Comparison of ENCODE assay signal across 9 mouse cellular contexts in genomic region chr14:34363490-34364253, GRCm38 (mm10). TPM values are rescaled to one million over a fixed set of nuclear protein-coding genes. Genes with fewer than 3 reads are reported as not detected.
DNase-seq lines count a peak whose midpoint lies in the region; ATAC-seq and TF ChIP-seq lines count a peak whose summit lies in the region.
"Had no signal": no experiment of that assay in that cellular context is flagged by ENCODE, and none has a peak within 500 bp of the region (broad histone marks: within the 10 kb centered on the region; RNA-seq: fewer than 3 reads in every experiment).

No protein-coding gene starts in this region.

- peak; percentile 72 for TF ChIP-seq POLR2A in heart, adult 2 months (IDR thresholded peaks at IDR 0.05; ENCODE audit: insufficient read depth, low read depth, low read length)

- ATAC-seq in embryonic facial prominence, embryonic 11.5 days (replicated peaks; ENCODE audit: insufficient number of reproducible peaks, low FRiP score, low TSS enrichment, low read depth), result peak; percentile 82
- peak; percentile 84 for ATAC-seq in limb, embryonic 15.5 days (ENCODE audit: insufficient number of reproducible peaks, low FRiP score, low TSS enrichment, low read depth)
- peak; percentile 85 for ATAC-seq in midbrain, embryonic 15.5 days (replicated peaks)
- peak; percentile 98 for ATAC-seq in stomach, postnatal 0 days (ENCODE audit: low FRiP score, low TSS enrichment)

- peaks cover 6% of the 10 kb centered on the region for H3K27me3 ChIP-seq in embryonic facial prominence, embryonic 11.5 days (ENCODE audit: control insufficient read depth, insufficient read depth, low read length)
- H3K27me3 ChIP-seq in heart, adult 2 months (ENCODE audit: control insufficient read depth, insufficient read depth, low read length), result no peaks in the 10 kb centered on the region
- no peaks in the 10 kb centered on the region; the same call in 1 of the 2 replicates for H3K27me3 ChIP-seq in limb, embryonic 15.5 days
- no peaks in the 10 kb centered on the region for H3K27me3 ChIP-seq in midbrain, embryonic 15.5 days (replicated peaks)
- no peaks in the 10 kb centered on the region for H3K27me3 ChIP-seq in stomach, postnatal 0 days (ENCODE audit: control insufficient read depth, insufficient read depth, low read length)

- H3K36me3 ChIP-seq in embryonic facial prominence, embryonic 11.5 days (replicated peaks; ENCODE audit: control insufficient read depth, insufficient read depth, low read depth, low read length), result no peaks in the 10 kb centered on the region
- no peaks in the 10 kb centered on the region for H3K36me3 ChIP-seq in heart, adult 2 months (ENCODE audit: control insufficient read depth, insufficient read depth, low read length)
- H3K36me3 ChIP-seq in limb, embryonic 15.5 days, result no peaks in the 10 kb centered on the region
- H3K36me3 ChIP-seq in midbrain, embryonic 15.5 days (replicated peaks), result no peaks in the 10 kb centered on the region
- H3K36me3 ChIP-seq in stomach, postnatal 0 days (ENCODE audit: control insufficient read depth, insufficient read depth, low read length), result no peaks in the 10 kb centered on the region

- intact Hi-C loops in heart, adult 2 months (cut with DNase I), result loop anchor here (1.0 to 2.0 kb wide), 2 partner anchors 53 to 90 kb away; partner anchors contain the start of genes Glud1 and Shld2

- H3K9ac ChIP-seq in embryonic facial prominence, embryonic 11.5 days (replicated peaks; ENCODE audit: low read length), result peak overlapping the region; percentile 54
- peak overlapping the region; percentile 55 for H3K9ac ChIP-seq in heart, adult 2 months (ENCODE audit: low read depth, low read length)
- peak overlapping the region; percentile 39 for H3K9ac ChIP-seq in limb, embryonic 15.5 days
- peak overlapping the region; percentile 36 for H3K9ac ChIP-seq in midbrain, embryonic 15.5 days
- peak overlapping the region; percentile 57 for H3K9ac ChIP-seq in stomach, postnatal 0 days (ENCODE audit: low read length)

- H3K4me3 ChIP-seq in embryonic facial prominence, embryonic 11.5 days (ENCODE audit: low read depth, low read length), result peak overlapping the region; percentile 32
- H3K4me3 ChIP-seq in heart, adult 2 months, result peak overlapping the region; percentile 62
- peak overlapping the region; percentile 43 for H3K4me3 ChIP-seq in limb, embryonic 15.5 days
- peak overlapping the region; percentile 43 for H3K4me3 ChIP-seq in midbrain, embryonic 15.5 days
- H3K4me3 ChIP-seq in stomach, postnatal 0 days (ENCODE audit: low read depth, low read length), result peak overlapping the region; percentile 38

- H3K4me2 ChIP-seq in embryonic facial prominence, embryonic 11.5 days (ENCODE audit: low read depth, low read length), result peak overlapping the region; percentile 67
- peak overlapping the region; percentile 84 for H3K4me2 ChIP-seq in limb, embryonic 15.5 days
- peak overlapping the region; percentile 75 for H3K4me2 ChIP-seq in midbrain, embryonic 15.5 days
- peak overlapping the region; percentile 76 for H3K4me2 ChIP-seq in stomach, postnatal 0 days (replicated peaks; ENCODE audit: low read depth)

- DNase-seq in 3T3-L1 (ENCODE audit: low read depth, low spot score), result peak; percentile 89
- DNase-seq in adrenal gland, adult 18-20 months (ENCODE audit: low spot score in 2 of 2), result peak; percentile 78 to 87
- peak; percentile 58 for DNase-seq in embryonic facial prominence, embryonic 11.5 days (ENCODE audit: low spot score)
- DNase-seq in heart, adult 2 months, result peak; percentile 84 to 86
- DNase-seq in kidney, adult 18-20 months, result peak; percentile 67
- peak; percentile 90 for DNase-seq in stomach, postnatal 0 days (ENCODE audit: low spot score)

- TF ChIP-seq EP300 in heart, adult 2 months (IDR thresholded peaks at IDR 0.05; ENCODE audit: insufficient read depth, low read depth, low read length), result peak; percentile 39; the same call in 1 of the 2 replicates
- no peak for TF ChIP-seq EP300 in stomach, postnatal 0 days (optimal IDR thresholded peaks at IDR 0.05)

- H3K79me2 ChIP-seq in heart, adult 2 months (replicated peaks; ENCODE audit: control insufficient read depth, insufficient read depth, low read length), result no peaks in the 10 kb centered on the region

- H3K27ac ChIP-seq in embryonic facial prominence, embryonic 11.5 days (replicated peaks; ENCODE audit: low read depth, low read length), result no peak overlapping the region
- peak overlapping the region; percentile 87 for H3K27ac ChIP-seq in heart, adult 2 months
- no peak overlapping the region for H3K27ac ChIP-seq in limb, embryonic 15.5 days
- peak overlapping the region; percentile 63 for H3K27ac ChIP-seq in midbrain, embryonic 15.5 days
- H3K27ac ChIP-seq in stomach, postnatal 0 days (replicated peaks), result peak overlapping the region; percentile 88

- H3K4me1 ChIP-seq in embryonic facial prominence, embryonic 11.5 days (ENCODE audit: control insufficient read depth, insufficient read depth, low read length), result no peaks in the 10 kb centered on the region
- H3K4me1 ChIP-seq in heart, adult 2 months (ENCODE audit: control insufficient read depth, insufficient read depth, low read length), result peaks cover 5% of the 10 kb centered on the region
- H3K4me1 ChIP-seq in limb, embryonic 15.5 days, result peaks cover 14% of the 10 kb centered on the region
- peaks cover 13% of the 10 kb centered on the region for H3K4me1 ChIP-seq in midbrain, embryonic 15.5 days
- no peaks in the 10 kb centered on the region for H3K4me1 ChIP-seq in stomach, postnatal 0 days (replicated peaks; ENCODE audit: control insufficient read depth, insufficient read depth)

- WGBS in embryonic facial prominence, embryonic 11.5 days, result 2% methylated on average over 32 of the region's 32 CpGs
- WGBS in heart, adult 2 months, result 2% methylated on average over 32 of the region's 32 CpGs
- WGBS in limb, embryonic 15.5 days, result 3% methylated on average over 32 of the region's 32 CpGs
- WGBS in midbrain, embryonic 15.5 days, result 2% methylated on average over 32 of the region's 32 CpGs
- whole genome bisulfite sequencing in stomach, postnatal 0 days, result 4% methylated on average over 32 of the region's 32 CpGs

- TF ChIP-seq CTCF in heart, adult 2 months (IDR thresholded peaks at IDR 0.05), result peak; percentile 75
- peak; percentile 76 for TF ChIP-seq CTCF in stomach, postnatal 0 days (IDR thresholded peaks at IDR 0.05; ENCODE audit: low read depth)

- H3K9me3 ChIP-seq in embryonic facial prominence, embryonic 11.5 days (replicated peaks; ENCODE audit: control insufficient read depth, low read length), result no peaks in the 10 kb centered on the region
- H3K9me3 ChIP-seq in limb, embryonic 15.5 days, result no peaks in the 10 kb centered on the region
- no peaks in the 10 kb centered on the region for H3K9me3 ChIP-seq in midbrain, embryonic 15.5 days
- no peaks in the 10 kb centered on the region for H3K9me3 ChIP-seq in stomach, postnatal 0 days (ENCODE audit: control insufficient read depth, low read length)

RNA-seq across cellular contexts. Expression of gene Fam25c, which starts 8.4 kb away (rescaled TPM):
- total RNA-seq in adrenal gland, adult 18-20 months (2021), result not detected
- polyA plus RNA-seq in embryonic facial prominence, embryonic 11.5 days (2014; fragmentation: Nextera tagmentation; extraction: Ambion mirVana), result not detected in 2 replicates
- total RNA-seq in heart, adult 2 months (2021), result not detected
- not detected in 2 replicates for polyA plus RNA-seq in heart, adult 2 months (2012; rRNA removed)
- 171 and 203 TPM in 2 replicates for polyA plus RNA-seq in limb, embryonic 15.5 days (2015; fragmentation: Nextera tagmentation; extraction: Ambion mirVana)
- not detected in 2 replicates for polyA plus RNA-seq in midbrain, embryonic 15.5 days (2015; fragmentation: Nextera tagmentation; extraction: Ambion mirVana)
- polyA plus RNA-seq in stomach, postnatal 0 days (2015; fragmentation: Nextera tagmentation; extraction: Ambion mirVana), result 793 and 847 TPM in 2 replicates
- total RNA-seq: adrenal gland, postnatal 4 days had no signal

RNA-seq across cellular contexts. Expression of gene Sncg, which starts 10.9 kb away (rescaled TPM):
- total RNA-seq in adrenal gland, adult 18-20 months (2021), result 100 to 1,000 TPM in 1 of 2 experiments, 10 to 100 TPM in 1; 16.6 to 229 TPM
- 50.6 and 76.6 TPM in 2 replicates for polyA plus RNA-seq in embryonic facial prominence, embryonic 11.5 days (2014; fragmentation: Nextera tagmentation; extraction: Ambion mirVana)
- 10 to 100 TPM; 11.5 to 12.9 TPM for total RNA-seq in heart, adult 2 months (2021)
- 14.2 and 15.2 TPM in 2 replicates for polyA plus RNA-seq in heart, adult 2 months (2012; rRNA removed)
- 3.1 and 4.9 TPM in 2 replicates for polyA plus RNA-seq in limb, embryonic 15.5 days (2015; fragmentation: Nextera tagmentation; extraction: Ambion mirVana)
- polyA plus RNA-seq in midbrain, embryonic 15.5 days (2015; fragmentation: Nextera tagmentation; extraction: Ambion mirVana), result 36.7 and 45.2 TPM in 2 replicates
- 29.0 and 29.7 TPM in 2 replicates for polyA plus RNA-seq in stomach, postnatal 0 days (2015; fragmentation: Nextera tagmentation; extraction: Ambion mirVana)

RNA-seq across cellular contexts. Expression of gene Mmrn2, which starts 11.6 kb away (rescaled TPM):
- 10 to 100 TPM; 24.0 to 28.0 TPM for total RNA-seq in adrenal gland, adult 18-20 months (2021)
- polyA plus RNA-seq in embryonic facial prominence, embryonic 11.5 days (2014; fragmentation: Nextera tagmentation; extraction: Ambion mirVana), result 5.4 and 5.8 TPM in 2 replicates
- 10 to 100 TPM; 30.4 to 44.1 TPM for total RNA-seq in heart, adult 2 months (2021)
- polyA plus RNA-seq in heart, adult 2 months (2012; rRNA removed), result 17.6 and 29.4 TPM in 2 replicates
- 8.1 and 9.5 TPM in 2 replicates for polyA plus RNA-seq in limb, embryonic 15.5 days (2015; fragmentation: Nextera tagmentation; extraction: Ambion mirVana)
- polyA plus RNA-seq in midbrain, embryonic 15.5 days (2015; fragmentation: Nextera tagmentation; extraction: Ambion mirVana), result 4.7 and 5.0 TPM in 2 replicates
- polyA plus RNA-seq in stomach, postnatal 0 days (2015; fragmentation: Nextera tagmentation; extraction: Ambion mirVana), result 4.1 TPM in 2 replicates

RNA-seq across cellular contexts. Expression of gene Glud1, which starts 53.1 kb away (rescaled TPM):
- total RNA-seq in adrenal gland, adult 18-20 months (2021), result 100 to 1,000 TPM; 186 to 200 TPM
- 97.2 and 97.5 TPM in 2 replicates for polyA plus RNA-seq in embryonic facial prominence, embryonic 11.5 days (2014; fragmentation: Nextera tagmentation; extraction: Ambion mirVana)
- total RNA-seq in heart, adult 2 months (2021), result 100 to 1,000 TPM; 127 to 148 TPM
- polyA plus RNA-seq in heart, adult 2 months (2012; rRNA removed), result 52.1 and 73.2 TPM in 2 replicates
- 62.7 and 67.2 TPM in 2 replicates for polyA plus RNA-seq in limb, embryonic 15.5 days (2015; fragmentation: Nextera tagmentation; extraction: Ambion mirVana)
- polyA plus RNA-seq in midbrain, embryonic 15.5 days (2015; fragmentation: Nextera tagmentation; extraction: Ambion mirVana), result 92.5 and 99.2 TPM in 2 replicates
- polyA plus RNA-seq in stomach, postnatal 0 days (2015; fragmentation: Nextera tagmentation; extraction: Ambion mirVana), result 48.8 and 49.4 TPM in 2 replicates

RNA-seq across cellular contexts. Expression of gene Shld2, which starts 53.4 kb away (rescaled TPM):
- 1 to 10 TPM; 9.2 to 9.5 TPM for total RNA-seq in adrenal gland, adult 18-20 months (2021)
- 10.0 and 11.6 TPM in 2 replicates for polyA plus RNA-seq in embryonic facial prominence, embryonic 11.5 days (2014; fragmentation: Nextera tagmentation; extraction: Ambion mirVana)
- total RNA-seq in heart, adult 2 months (2021), result 1 to 10 TPM; 7.8 to 9.9 TPM
- 2.4 and 3.5 TPM in 2 replicates for polyA plus RNA-seq in heart, adult 2 months (2012; rRNA removed)
- polyA plus RNA-seq in limb, embryonic 15.5 days (2015; fragmentation: Nextera tagmentation; extraction: Ambion mirVana), result 11.1 and 12.5 TPM in 2 replicates
- 5.2 and 7.0 TPM in 2 replicates for polyA plus RNA-seq in midbrain, embryonic 15.5 days (2015; fragmentation: Nextera tagmentation; extraction: Ambion mirVana)
- polyA plus RNA-seq in stomach, postnatal 0 days (2015; fragmentation: Nextera tagmentation; extraction: Ambion mirVana), result 4.1 TPM in 2 replicates

Comparison
In these comparisons a context has a peak if more than half of its experiments do, and no peak if none do; other contexts are left out.
1. H3K27ac ChIP-seq: peak in heart, adult 2 months (single experiment), midbrain, embryonic 15.5 days (single experiment) and stomach, postnatal 0 days (single experiment); none in embryonic facial prominence, embryonic 11.5 days (single experiment) and limb, embryonic 15.5 days (single experiment).
2. RNA of gene Fam25c, which starts 8.4 kb away (polyA plus RNA-seq): 793 to 847 TPM in stomach, postnatal 0 days and 171 to 203 TPM in limb, embryonic 15.5 days; not detected in embryonic facial prominence, embryonic 11.5 days, not detected in heart, adult 2 months and not detected in midbrain, embryonic 15.5 days; every median in the first group is over 100 times any median in the second.
3. Peak in every context shown above with its lines, with median percentiles within 50 percentile points of each other: DNase-seq, ATAC-seq, H3K4me2 ChIP-seq, H3K4me3 ChIP-seq and H3K9ac ChIP-seq.